Mouse (Mus musculus) stomach, postnatal 0 days (tissue): Measurements from ENCODE around the gene Pced1b. TPM values are rescaled to one million over a fixed set of nuclear protein-coding genes. Genes with fewer than 3 reads are reported as not detected.

ENCODE experiments used
- ATAC-seq: fragments of 200-750 bp; cut with Nextera tagmentation; 2 replicates; pipeline ENCODE4 v1.8.0; 2017; ENCODE audit not compliant: low FRiP score, low TSS enrichment
- DNase-seq: peaks from one replicate; pipeline ENCODE4 v3.0.0-alpha.2; 2016; ENCODE audit warnings: low spot score
- H3K27ac ChIP-seq: fragments of 300-500 bp; sonication (generic); replicated peaks from 2 replicates; pipeline ENCODE4 v1.5.1; 2014; ENCODE audit warnings: mild to moderate bottlenecking, control low read depth
- H3K27me3 ChIP-seq: fragments of 300-500 bp; sonication (generic); 2 replicates; pipeline ENCODE4 v1.6.1; 2014; ENCODE audit warnings: low read length; ENCODE audit not compliant: control insufficient read depth, insufficient read depth
- H3K36me3 ChIP-seq: fragments of 300-500 bp; sonication (generic); 2 replicates; pipeline ENCODE4 v1.6.1; 2014; ENCODE audit warnings: low read length, mixed read lengths; ENCODE audit not compliant: control insufficient read depth, insufficient read depth
- H3K4me1 ChIP-seq: fragments of 300-500 bp; sonication (generic); replicated peaks from 2 replicates; pipeline ENCODE4 v1.6.1; 2014; ENCODE audit warnings: antibody characterized with exemption; ENCODE audit not compliant: control insufficient read depth, insufficient read depth
- H3K4me2 ChIP-seq: fragments of 300-500 bp; sonication (generic); replicated peaks from 2 replicates; pipeline ENCODE4 v1.6.1; 2014; ENCODE audit warnings: low read depth, mild to moderate bottlenecking, control low read depth, moderate library complexity
- H3K4me3 ChIP-seq: fragments of 300-500 bp; sonication (generic); 2 replicates; pipeline ENCODE4 v1.5.1; 2014; ENCODE audit warnings: low read depth, low read length, control low read depth
- H3K9ac ChIP-seq: fragments of 300-500 bp; sonication (generic); 2 replicates; pipeline ENCODE4 v1.6.1; 2014; ENCODE audit warnings: mild to moderate bottlenecking, low read length, control low read depth, mixed read lengths
- H3K9me3 ChIP-seq: fragments of 300-500 bp; sonication (generic); 2 replicates; pipeline ENCODE4 v1.6.1; 2016; ENCODE audit warnings: low read length; ENCODE audit not compliant: control insufficient read depth
- CTCF ChIP-seq: IDR thresholded peaks from 2 replicates; pipeline ENCODE4 v1.5.1; 2016; ENCODE audit warnings: antibody characterized with exemption, low read depth, mild to moderate bottlenecking, moderate library complexity
- EP300 ChIP-seq: optimal IDR thresholded peaks from 2 replicates; pipeline ENCODE3; 2016; ENCODE audit warnings: antibody characterized with exemption
- WGBS: fragments of 180-500 bp; shearing (Covaris S2); extraction: QIAGEN DNeasy Blood & Tissue Kit; methylation state at CpG from one replicate; pipeline ENCODE4 v1.1.7; 2014; 5-methylcytosine and 5-hydroxymethylcytosine counted together
- polyA plus RNA-seq: library from polyadenylated mRNA; unstranded; fragments of >200 nt; fragmentation: Nextera tagmentation; extraction: Ambion mirVana; gene quantifications from 2 replicates; pipeline ENCODE4 v1.2.1, GENCODE M21; 2015

Pced1b gene
- polyA plus RNA-seq, 1 experiment from 2014 or later, result 1.6 TPM

- no peak overlapping the region for H3K9ac ChIP-seq
- no peaks in the 10 kb centered on the region for H3K36me3 ChIP-seq
- WGBS, result 78% methylated on average over 8 of the region's 8 CpGs
- no peak overlapping the region for H3K4me3 ChIP-seq
- ATAC-seq (no peak), DNase-seq (no peak)
- H3K27me3 ChIP-seq, result no peaks in the 10 kb centered on the region
- H3K27ac ChIP-seq, result no peak overlapping the region
- H3K4me2 ChIP-seq, result no peak overlapping the region
- TF ChIP-seq CTCF, result no peak
- no peak for TF ChIP-seq EP300
- no peaks in the 10 kb centered on the region for H3K9me3 ChIP-seq
- H3K4me1 ChIP-seq, result no peaks in the 10 kb centered on the region
Observed at GRCm38 (mm10) chr15:97374085-97374844, 127.4 kb downstream of the Pced1b start.

- H3K4me1 ChIP-seq, result no peaks in the 10 kb centered on the region
- H3K36me3 ChIP-seq, result no peaks in the 10 kb centered on the region
- WGBS, result 84% methylated on average over 15 of the region's 15 CpGs
- ATAC-seq (no peak), DNase-seq (no peak)
- H3K27ac ChIP-seq, result no peak overlapping the region
- no peak overlapping the region for H3K4me2 ChIP-seq
- H3K9ac ChIP-seq, result no peak overlapping the region
- no peak overlapping the region for H3K4me3 ChIP-seq
- H3K27me3 ChIP-seq, result no peaks in the 10 kb centered on the region
- TF ChIP-seq CTCF (no peak), EP300 (no peak)
- H3K9me3 ChIP-seq, result no peaks in the 10 kb centered on the region
Observed at GRCm38 (mm10) chr15:97374845-97375720, 128.2 kb downstream of the Pced1b start.

GRCm38 (mm10) chr15:97376081-97376742 is 129.3 kb downstream of the Pced1b start:
- WGBS, result 45% methylated on average over 7 of the region's 7 CpGs
- H3K4me1 ChIP-seq, result no peaks in the 10 kb centered on the region
- ATAC-seq (no peak; the same call in 1 of the 2 replicates), DNase-seq (no peak)
- TF ChIP-seq CTCF (no peak), EP300 (no peak)
- H3K4me3 ChIP-seq, result no peak overlapping the region
- H3K27me3 ChIP-seq, result no peaks in the 10 kb centered on the region
- H3K9ac ChIP-seq, result no peak overlapping the region
- no peaks in the 10 kb centered on the region for H3K9me3 ChIP-seq
- H3K4me2 ChIP-seq, result no peak overlapping the region; the same call in 1 of the 2 replicates
- no peak overlapping the region for H3K27ac ChIP-seq
- H3K36me3 ChIP-seq, result no peaks in the 10 kb centered on the region

- Histone ChIP-seq H3K9ac (no peak overlapping the region), H3K4me3 (peak overlapping the region; percentile 10; the same call in 1 of the 2 replicates), H3K9me3 (no peaks in the 10 kb centered on the region), H3K36me3 (no peaks in the 10 kb centered on the region), H3K27me3 (no peaks in the 10 kb centered on the region), H3K27ac (no peak overlapping the region), H3K4me2 (peak overlapping the region; percentile 37), H3K4me1 (no peaks in the 10 kb centered on the region)
- peak; percentile 27 for DNase-seq
- 30% methylated on average over 19 of the region's 19 CpGs for WGBS
- ATAC-seq, result no peak; the same call in 1 of the 2 replicates
- TF ChIP-seq EP300 (no peak), CTCF (no peak)
Observed at GRCm38 (mm10) chr15:97376792-97377222, 129.9 kb downstream of the Pced1b start.

GRCm38 (mm10) chr15:97378061-97378460 is 131.2 kb downstream of the Pced1b start:
- Histone ChIP-seq H3K4me1 (no peaks in the 10 kb centered on the region), H3K9me3 (no peaks in the 10 kb centered on the region), H3K4me2 (no peak overlapping the region), H3K4me3 (no peak overlapping the region), H3K36me3 (no peaks in the 10 kb centered on the region), H3K27ac (no peak overlapping the region), H3K27me3 (no peaks in the 10 kb centered on the region), H3K9ac (no peak overlapping the region)
- 86% methylated on average over 4 of the region's 4 CpGs for WGBS
- DNase-seq, result no peak
- no peak for ATAC-seq
- TF ChIP-seq EP300 (no peak), CTCF (no peak)
